11 mouse cellular contexts compared by ENCODE assay signal in the genomic region with DNA sequence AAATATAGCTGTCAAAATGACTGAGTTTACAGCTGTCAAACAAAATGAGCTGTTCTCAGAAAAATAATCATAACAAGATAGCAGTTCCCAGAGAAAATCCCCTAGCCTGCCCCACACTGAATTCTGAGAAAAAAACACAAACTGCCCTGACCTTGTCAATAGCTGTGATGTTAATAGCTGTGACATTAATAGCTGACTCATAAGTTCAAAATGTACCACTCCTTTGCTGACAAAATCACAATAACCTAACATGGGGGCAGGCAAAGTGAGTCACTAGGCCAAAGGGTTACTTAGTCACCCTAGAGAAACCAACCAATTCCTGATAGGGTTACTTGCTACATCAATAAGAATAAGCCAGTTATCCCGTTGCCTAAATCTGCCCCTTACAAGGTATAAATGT.
"Had no signal": no experiment of that assay in that cellular context is flagged by ENCODE, and none has a peak within 500 bp of the region (broad histone marks: within the 10 kb centered on the region; RNA-seq: fewer than 3 reads in every experiment).

No protein-coding gene starts in this region.

- DNase-seq: kidney, adult 18-20 months; kidney, adult 9 months; kidney, postnatal 14 days; kidney, postnatal 4 days; lung, adult 2 months; lung, postnatal 14 days; lung, postnatal 4 days; retina, postnatal 1 day; right cerebral cortex, postnatal 25 days; spleen, adult 18-20 months; thymus, postnatal 25 days had no signal
